Mouse (Mus musculus) limb, embryonic 13.5 days (tissue): ENCODE data around the gene Insm1. TPM values are rescaled to one million over a fixed set of nuclear protein-coding genes. Genes with fewer than 3 reads are reported as not detected.

Source experiments
- ATAC-seq: fragments of 200-750 bp; cut with Nextera tagmentation; 2 replicates; pipeline ENCODE4 v1.8.0; 2017; ENCODE audit warnings: low read depth, moderate number of reproducible peaks, moderate TSS enrichment; ENCODE audit not compliant: low FRiP score
- H3K27ac ChIP-seq: fragments of 300-500 bp; sonication (generic); 2 replicates; pipeline ENCODE4 v1.5.1; 2015; ENCODE audit warnings: inconsistent platforms, mild to moderate bottlenecking, moderate library complexity
- H3K27me3 ChIP-seq: fragments of 300-500 bp; sonication (generic); 2 replicates; pipeline ENCODE4 v1.6.1; 2015; ENCODE audit warnings: mild to moderate bottlenecking, inconsistent platforms
- H3K36me3 ChIP-seq: fragments of 300-500 bp; sonication (generic); 2 replicates; pipeline ENCODE4 v1.6.1; 2015; ENCODE audit warnings: inconsistent platforms, mild to moderate bottlenecking, moderate library complexity
- H3K4me1 ChIP-seq: fragments of 300-500 bp; sonication (generic); 2 replicates; pipeline ENCODE4 v1.6.1; 2015; ENCODE audit warnings: inconsistent platforms
- H3K4me2 ChIP-seq: fragments of 300-500 bp; sonication (generic); replicated peaks from 2 replicates; pipeline ENCODE4 v1.6.1; 2015; ENCODE audit warnings: inconsistent platforms, mild to moderate bottlenecking, moderate library complexity
- H3K4me3 ChIP-seq: fragments of 300-500 bp; sonication (generic); 2 replicates; pipeline ENCODE4 v1.5.1; 2015; ENCODE audit warnings: moderate library complexity, mild to moderate bottlenecking, inconsistent platforms
- H3K9ac ChIP-seq: fragments of 300-500 bp; sonication (generic); 2 replicates; pipeline ENCODE4 v1.6.1; 2015; ENCODE audit warnings: mild to moderate bottlenecking, inconsistent platforms
- H3K9me3 ChIP-seq: fragments of 300-500 bp; sonication (generic); 2 replicates; pipeline ENCODE4 v1.6.1; 2016; ENCODE audit warnings: inconsistent platforms
- WGBS: fragments of 180-500 bp; shearing (Covaris S2); methylation state at CpG from one replicate; pipeline ENCODE4 v1.1.7; 2015; 5-methylcytosine and 5-hydroxymethylcytosine counted together
- polyA plus RNA-seq: library from polyadenylated mRNA; unstranded; fragments of >200 nt; fragmentation: Nextera tagmentation; extraction: Ambion mirVana; gene quantifications from 2 replicates; pipeline ENCODE4 v1.2.1, GENCODE M21; 2015

Insm1 gene
- polyA plus RNA-seq, 1 experiment from 2014 or later, result not detected

DNA sequence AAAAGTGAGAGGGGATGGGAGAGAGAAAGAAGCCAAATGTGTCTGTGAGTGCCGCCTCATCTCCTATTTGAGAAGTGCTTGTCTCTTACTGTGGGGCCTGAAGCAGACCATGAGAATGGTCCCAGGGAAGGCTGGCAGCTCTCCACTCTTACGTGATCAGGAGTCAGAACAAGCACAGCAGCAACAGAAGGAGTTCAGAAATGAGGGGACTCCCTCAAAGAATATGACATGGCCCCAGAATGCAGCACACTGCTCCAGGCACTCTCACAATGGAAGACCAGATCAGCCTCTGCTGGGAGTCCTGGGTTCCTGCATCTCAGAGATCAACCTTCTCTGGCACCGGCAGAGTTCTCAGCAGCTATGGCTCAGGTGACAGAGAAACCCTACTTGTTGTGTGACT, 5.9 kb downstream of the Insm1 start:
- Histone ChIP-seq H3K4me2 (no peak overlapping the region), H3K27me3 (peaks cover 65% of the 10 kb centered on the region), H3K4me1 (peaks cover 10% of the 10 kb centered on the region), H3K9me3 (no peaks in the 10 kb centered on the region), H3K4me3 (no peak overlapping the region), H3K27ac (no peak overlapping the region), H3K36me3 (no peaks in the 10 kb centered on the region), H3K9ac (no peak overlapping the region)
- 57% methylated on average over 3 of the region's 3 CpGs for WGBS
- ATAC-seq, result no peak

DNA sequence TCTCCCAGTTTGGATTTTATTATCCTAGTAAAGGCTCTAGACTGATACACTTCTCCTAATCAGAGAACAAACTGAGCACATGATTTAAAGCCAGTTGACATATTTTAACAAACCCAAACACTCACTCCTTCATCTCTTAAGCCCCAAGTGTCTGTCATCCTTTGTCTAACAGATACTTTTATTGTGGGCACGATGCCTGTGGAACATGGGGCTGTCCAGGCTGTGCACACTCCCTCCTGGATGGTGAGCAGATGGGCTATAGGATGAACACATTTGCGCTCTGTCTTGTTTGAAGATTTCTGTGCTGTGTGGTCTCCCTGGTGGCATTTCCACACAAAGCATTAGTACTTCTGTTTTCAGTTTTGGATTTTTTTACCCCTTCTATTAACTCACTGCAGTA, 6.7 kb downstream of the Insm1 start:
- peaks cover 2% of the 10 kb centered on the region for H3K4me1 ChIP-seq
- no peak overlapping the region for H3K4me3 ChIP-seq
- H3K9me3 ChIP-seq, result no peaks in the 10 kb centered on the region
- H3K27ac ChIP-seq, result no peak overlapping the region
- ATAC-seq, result no peak
- peaks cover 57% of the 10 kb centered on the region for H3K27me3 ChIP-seq
- no peaks in the 10 kb centered on the region for H3K36me3 ChIP-seq
- no peak overlapping the region for H3K4me2 ChIP-seq
- WGBS, result 66% methylated on average over 2 of the region's 2 CpGs
- H3K9ac ChIP-seq, result no peak overlapping the region

DNA sequence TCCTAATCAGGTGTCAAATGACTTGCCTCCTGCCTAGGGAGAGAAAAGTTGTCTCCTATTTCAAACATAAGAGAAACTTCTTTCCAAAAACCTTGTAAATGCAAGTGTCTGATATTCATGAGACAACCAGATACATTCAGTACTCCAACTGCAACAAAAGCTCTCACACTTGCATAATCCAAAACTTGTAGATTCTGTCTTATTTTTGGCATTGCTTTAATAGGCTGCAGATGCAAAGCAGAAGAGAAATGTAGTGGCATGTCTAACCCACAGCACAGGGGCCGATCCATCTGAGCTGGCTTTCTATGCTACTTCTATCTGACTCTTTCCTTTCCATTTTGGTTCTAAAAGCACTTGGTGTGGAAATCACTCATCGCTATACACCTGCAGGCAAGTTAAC, 9.8 kb downstream of the Insm1 start:
- no peaks in the 10 kb centered on the region for H3K9me3 ChIP-seq
- no peaks in the 10 kb centered on the region for H3K36me3 ChIP-seq
- no peak overlapping the region for H3K9ac ChIP-seq
- H3K4me2 ChIP-seq, result no peak overlapping the region
- H3K4me1 ChIP-seq, result no peaks in the 10 kb centered on the region
- no peak overlapping the region for H3K4me3 ChIP-seq
- no peak for ATAC-seq
- WGBS, result 87% methylated on average over 2 of the region's 2 CpGs
- no peak overlapping the region for H3K27ac ChIP-seq
- H3K27me3 ChIP-seq, result peaks cover 28% of the 10 kb centered on the region

DNA sequence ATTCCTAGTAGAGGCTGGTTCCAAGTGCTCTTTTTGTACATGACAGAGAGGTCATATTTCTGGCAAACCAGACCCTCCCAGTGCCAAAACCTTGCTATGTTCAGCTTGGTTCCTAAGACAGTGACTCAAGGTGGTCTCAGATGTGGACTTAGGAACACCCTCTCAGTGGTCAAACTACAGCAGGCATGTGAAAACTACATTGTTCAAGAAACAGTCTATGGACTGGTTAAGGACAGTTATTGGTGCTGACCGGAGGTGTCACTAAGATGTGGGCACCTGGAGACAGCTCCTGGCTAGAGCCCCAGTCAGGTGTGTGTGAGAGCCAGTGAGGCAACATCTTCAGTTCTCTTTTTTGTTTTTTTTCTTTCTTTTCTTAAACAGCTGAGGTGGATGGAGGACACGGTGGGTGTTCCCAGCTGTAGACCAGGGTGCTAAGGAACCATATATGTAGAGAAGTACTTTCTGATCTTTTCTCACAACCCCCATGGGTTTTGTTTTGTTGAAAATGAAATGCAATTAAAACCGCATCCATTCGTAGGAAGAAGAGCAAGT, 17.6 kb downstream of the Insm1 start:
- no peak for ATAC-seq
- no peak overlapping the region for H3K9ac ChIP-seq
- H3K9me3 ChIP-seq, result no peaks in the 10 kb centered on the region
- no peaks in the 10 kb centered on the region for H3K36me3 ChIP-seq
- H3K4me1 ChIP-seq, result no peaks in the 10 kb centered on the region
- no peak overlapping the region for H3K27ac ChIP-seq
- 90% methylated on average over 4 of the region's 4 CpGs for WGBS
- H3K27me3 ChIP-seq, result no peaks in the 10 kb centered on the region; the same call in 1 of the 2 replicates
- H3K4me2 ChIP-seq, result no peak overlapping the region
- H3K4me3 ChIP-seq, result no peak overlapping the region

DNA sequence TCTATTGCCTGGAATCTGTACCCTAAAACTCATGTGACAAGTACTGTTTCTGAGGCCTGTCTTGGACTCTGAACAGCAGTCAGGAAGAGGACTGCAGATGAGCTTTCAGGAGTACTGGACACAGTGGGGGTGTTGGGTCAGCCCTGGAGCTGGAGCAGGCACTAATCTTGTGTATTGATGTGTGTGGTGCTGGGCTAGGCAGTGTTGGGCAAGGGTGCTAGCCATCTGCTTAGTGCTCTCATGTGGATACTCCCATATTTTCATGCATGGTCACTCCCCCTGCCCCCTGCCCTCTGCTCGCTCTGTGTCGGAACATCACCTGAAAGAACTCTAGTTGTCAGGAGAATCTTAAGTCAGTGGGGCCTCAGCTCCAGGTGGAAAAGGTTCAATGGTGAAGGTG, 22.3 kb downstream of the Insm1 start:
- Histone ChIP-seq H3K9ac (no peak overlapping the region), H3K36me3 (no peaks in the 10 kb centered on the region), H3K4me1 (peaks cover 9% of the 10 kb centered on the region; the same call in 1 of the 2 replicates), H3K4me3 (no peak overlapping the region), H3K9me3 (no peaks in the 10 kb centered on the region), H3K27ac (no peak overlapping the region), H3K27me3 (no peaks in the 10 kb centered on the region), H3K4me2 (no peak overlapping the region)
- no peak for ATAC-seq
- 78% methylated on average over 2 of the region's 2 CpGs for WGBS

DNA sequence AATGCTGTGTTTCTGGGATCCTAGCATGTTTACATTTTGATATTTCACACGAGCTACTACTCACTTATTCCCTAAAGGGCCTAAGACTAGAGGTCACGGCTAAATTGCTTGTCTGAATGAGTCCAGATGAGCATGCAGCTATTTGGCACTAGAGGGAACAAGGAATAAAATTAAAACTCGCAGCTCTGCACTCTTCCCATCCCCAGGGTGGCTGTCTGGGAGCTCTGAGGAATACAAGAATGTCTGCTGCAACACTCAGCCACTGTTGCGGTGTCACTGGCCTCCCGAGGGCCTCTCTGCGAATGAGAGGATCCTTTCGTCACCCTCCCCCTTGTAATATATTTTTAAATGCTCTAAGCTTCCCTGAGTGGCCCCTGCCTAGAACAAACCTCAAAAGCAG, 23.7 kb downstream of the Insm1 start:
- no peaks in the 10 kb centered on the region for H3K27me3 ChIP-seq
- H3K27ac ChIP-seq, result no peak overlapping the region
- no peak overlapping the region for H3K4me3 ChIP-seq
- no peak for ATAC-seq
- no peaks in the 10 kb centered on the region for H3K9me3 ChIP-seq
- peaks cover 9% of the 10 kb centered on the region; the same call in 1 of the 2 replicates for H3K4me1 ChIP-seq
- no peaks in the 10 kb centered on the region for H3K36me3 ChIP-seq
- no peak overlapping the region for H3K9ac ChIP-seq
- 51% methylated on average over 7 of the region's 7 CpGs for WGBS
- H3K4me2 ChIP-seq, result no peak overlapping the region

DNA sequence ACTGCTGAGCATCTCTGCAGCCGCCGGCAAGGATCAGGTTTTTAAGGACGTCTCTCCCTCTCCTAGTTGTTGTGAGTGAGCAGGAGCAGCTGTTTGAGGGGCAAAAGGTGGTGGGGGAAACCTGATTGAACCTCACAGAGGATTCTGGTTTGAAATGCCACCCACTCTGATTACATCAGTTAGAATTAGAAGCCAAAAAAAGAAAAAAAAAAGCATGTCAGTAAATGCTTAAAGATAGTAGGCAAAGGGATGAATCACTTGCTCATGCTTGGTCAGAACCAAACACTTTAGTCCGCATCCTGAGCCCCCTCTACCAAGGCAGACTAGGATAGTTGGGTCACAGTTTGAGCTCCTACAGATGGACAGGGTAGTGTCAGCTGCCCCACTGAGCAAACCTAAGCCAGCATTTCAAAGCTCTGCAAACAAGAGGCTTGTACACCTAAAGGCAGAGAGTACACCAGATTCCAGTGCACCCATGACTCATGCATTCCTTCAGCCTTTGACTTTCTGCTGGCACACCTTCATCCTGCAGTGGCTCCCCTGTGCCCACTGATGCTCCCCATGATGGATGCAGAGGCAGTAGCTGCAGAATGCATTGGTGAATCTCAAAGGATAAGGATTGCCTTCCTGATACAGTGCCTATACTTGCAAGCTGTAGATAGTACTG, 24.8 kb downstream of the Insm1 start:
- ATAC-seq, result no peak
- no peaks in the 10 kb centered on the region for H3K9me3 ChIP-seq
- H3K27ac ChIP-seq, result no peak overlapping the region
- no peaks in the 10 kb centered on the region for H3K36me3 ChIP-seq
- H3K4me1 ChIP-seq, result peaks cover 9% of the 10 kb centered on the region; the same call in 1 of the 2 replicates
- no peak overlapping the region for H3K4me3 ChIP-seq
- 68% methylated on average over 4 of the region's 4 CpGs for WGBS
- no peaks in the 10 kb centered on the region for H3K27me3 ChIP-seq
- no peak overlapping the region for H3K4me2 ChIP-seq
- H3K9ac ChIP-seq, result no peak overlapping the region

DNA sequence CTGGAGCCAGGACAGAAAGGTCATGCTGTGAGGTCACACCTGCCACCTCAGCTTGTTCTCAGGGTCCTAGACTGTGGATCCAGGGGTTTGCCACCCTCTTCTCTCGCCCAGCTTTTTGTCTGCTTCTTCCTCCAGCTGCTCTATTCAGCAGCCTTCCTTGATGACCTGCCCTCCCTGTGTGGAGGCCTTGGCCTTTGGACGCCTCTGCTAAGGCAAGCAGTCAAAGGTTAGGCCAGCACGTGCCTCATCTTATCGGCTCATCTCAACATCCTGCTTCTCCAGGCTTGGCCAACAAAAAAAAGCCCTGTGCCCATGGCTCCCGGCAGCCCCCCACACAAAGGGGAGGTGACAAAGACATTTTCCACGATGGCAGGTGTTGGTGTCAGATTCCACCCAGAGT, 25.9 kb downstream of the Insm1 start:
- H3K27ac ChIP-seq, result no peak overlapping the region
- no peaks in the 10 kb centered on the region for H3K27me3 ChIP-seq
- ATAC-seq, result no peak

DNA sequence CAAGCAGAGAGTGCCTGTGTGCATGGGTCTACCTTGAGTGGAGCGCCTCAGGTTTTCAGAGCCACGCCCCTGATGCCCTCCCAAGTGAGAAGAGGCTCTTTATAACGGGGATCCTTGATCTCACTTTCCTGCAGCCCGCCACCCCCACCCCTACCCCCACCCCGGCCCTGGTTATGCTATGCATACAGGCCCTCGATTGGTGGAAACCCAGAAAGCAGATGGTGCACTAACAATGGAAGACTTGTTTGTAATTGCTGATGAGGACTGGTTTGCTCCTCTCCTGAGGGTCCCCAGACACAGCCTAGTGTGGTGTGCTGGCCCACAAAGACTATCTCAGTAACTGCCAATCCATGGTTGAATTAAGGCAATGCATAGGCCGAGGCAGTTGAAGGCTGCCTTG, 27.3 kb downstream of the Insm1 start:
- Histone ChIP-seq H3K4me3 (no peak overlapping the region), H3K9ac (no peak overlapping the region), H3K9me3 (no peaks in the 10 kb centered on the region), H3K36me3 (no peaks in the 10 kb centered on the region), H3K4me1 (peaks cover 9% of the 10 kb centered on the region; the same call in 1 of the 2 replicates), H3K27ac (no peak overlapping the region), H3K27me3 (no peaks in the 10 kb centered on the region), H3K4me2 (no peak overlapping the region)
- peak; percentile 36; the same call in 1 of the 2 replicates for ATAC-seq
- 87% methylated on average over 7 of the region's 7 CpGs for WGBS

More for the DNA sequence above, 25.9 kb downstream of the Insm1 start:
- Histone ChIP-seq H3K9me3 (no peaks in the 10 kb centered on the region), H3K4me3 (no peak overlapping the region), H3K4me1 (peaks cover 9% of the 10 kb centered on the region; the same call in 1 of the 2 replicates), H3K36me3 (no peaks in the 10 kb centered on the region), H3K9ac (no peak overlapping the region), H3K4me2 (no peak overlapping the region)
- 41% methylated on average over 6 of the region's 6 CpGs for WGBS

DNA sequence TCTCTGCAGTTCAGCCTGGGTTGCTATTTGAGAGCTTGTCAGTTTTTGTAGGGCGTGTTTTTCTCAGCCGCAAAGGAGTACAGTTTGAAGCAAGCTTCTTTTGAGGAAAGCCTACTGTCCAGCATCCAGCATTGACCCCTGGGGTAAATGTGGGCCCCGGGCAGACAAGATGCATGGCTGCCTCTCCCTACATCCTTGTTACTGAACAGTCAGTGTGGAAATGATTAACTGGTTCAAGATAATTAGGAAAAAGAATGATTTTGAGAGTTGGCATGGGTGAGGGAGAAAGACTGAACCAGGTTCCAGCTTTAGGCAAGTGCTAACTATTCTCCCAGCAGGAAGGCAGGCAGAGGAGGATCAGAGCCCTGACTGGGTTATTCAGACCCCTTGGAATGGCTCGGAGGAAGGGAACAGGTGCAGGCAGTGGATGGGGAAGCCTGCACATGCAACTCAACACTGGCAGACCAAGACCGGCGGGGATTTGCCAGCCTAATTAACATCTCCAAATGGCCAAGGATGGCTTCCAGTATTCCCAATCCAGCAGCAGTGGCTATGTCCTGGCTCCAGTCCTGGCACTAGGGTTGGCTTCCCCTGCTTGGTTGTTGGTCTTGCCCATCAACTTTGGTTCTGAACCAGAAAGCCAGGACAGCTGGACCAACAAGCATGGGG, 28.6 kb downstream of the Insm1 start:
- peaks cover 9% of the 10 kb centered on the region; the same call in 1 of the 2 replicates for H3K4me1 ChIP-seq
- no peak overlapping the region for H3K4me3 ChIP-seq
- H3K27me3 ChIP-seq, result no peaks in the 10 kb centered on the region
- no peak overlapping the region for H3K9ac ChIP-seq
- no peak overlapping the region for H3K27ac ChIP-seq
- H3K4me2 ChIP-seq, result no peak overlapping the region
- ATAC-seq, result no peak
- WGBS, result 70% methylated on average over 6 of the region's 6 CpGs
- H3K36me3 ChIP-seq, result no peaks in the 10 kb centered on the region
- no peaks in the 10 kb centered on the region for H3K9me3 ChIP-seq

DNA sequence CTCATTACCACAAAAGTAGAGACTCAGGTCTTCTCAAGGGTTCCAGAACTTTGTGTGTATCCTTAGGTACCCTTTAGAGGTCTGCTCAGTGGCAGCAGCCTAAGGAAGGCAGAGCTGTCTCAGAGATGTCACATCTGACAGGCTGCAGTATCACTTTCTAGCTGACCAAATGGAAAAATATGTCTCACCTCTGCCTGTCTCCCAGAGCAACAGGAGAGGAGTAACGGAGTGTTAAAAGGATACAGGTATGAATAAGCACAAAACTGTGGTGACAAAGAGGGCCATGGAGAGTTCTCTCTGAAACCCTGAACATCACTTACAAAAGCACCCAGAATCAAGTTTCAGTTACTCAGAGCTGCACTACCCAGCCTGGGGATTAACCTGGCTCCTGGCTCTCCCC, 32.7 kb downstream of the Insm1 start:
- no peaks in the 10 kb centered on the region for H3K9me3 ChIP-seq
- H3K4me2 ChIP-seq, result no peak overlapping the region
- H3K27me3 ChIP-seq, result no peaks in the 10 kb centered on the region
- no peaks in the 10 kb centered on the region for H3K4me1 ChIP-seq
- H3K4me3 ChIP-seq, result no peak overlapping the region
- no peak overlapping the region for H3K9ac ChIP-seq
- H3K27ac ChIP-seq, result no peak overlapping the region
- H3K36me3 ChIP-seq, result no peaks in the 10 kb centered on the region
- no peak for ATAC-seq
- 73% methylated on average over 1 of the region's 1 CpGs for WGBS

DNA sequence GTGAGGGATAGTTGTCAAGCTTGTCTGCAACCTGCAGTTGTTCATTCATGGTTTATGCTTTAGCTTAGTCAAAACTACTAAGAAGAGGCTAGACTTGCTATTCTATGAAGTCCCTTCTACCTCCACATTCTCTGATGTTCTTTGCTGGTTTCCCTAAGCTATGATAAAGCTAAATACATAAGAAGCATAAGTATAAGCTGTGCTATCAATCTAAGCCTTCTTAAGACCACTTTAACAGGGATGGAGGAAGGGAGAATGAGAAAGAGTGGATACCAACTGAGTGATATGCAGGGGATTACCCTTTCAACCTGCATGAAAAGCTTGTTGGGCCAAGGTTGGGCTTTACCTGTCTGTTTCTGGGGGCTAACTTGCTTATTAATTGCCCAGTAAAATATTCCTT, 33.9 kb downstream of the Insm1 start:
- H3K4me2 ChIP-seq, result no peak overlapping the region
- H3K4me1 ChIP-seq, result no peaks in the 10 kb centered on the region
- H3K36me3 ChIP-seq, result no peaks in the 10 kb centered on the region
- no peak overlapping the region for H3K4me3 ChIP-seq
- H3K27me3 ChIP-seq, result no peaks in the 10 kb centered on the region
- no peaks in the 10 kb centered on the region for H3K9me3 ChIP-seq
- H3K9ac ChIP-seq, result no peak overlapping the region
- no peak for ATAC-seq
- no peak overlapping the region for H3K27ac ChIP-seq
